10 mouse cellular contexts compared by ENCODE assay signal in the genomic region with DNA sequence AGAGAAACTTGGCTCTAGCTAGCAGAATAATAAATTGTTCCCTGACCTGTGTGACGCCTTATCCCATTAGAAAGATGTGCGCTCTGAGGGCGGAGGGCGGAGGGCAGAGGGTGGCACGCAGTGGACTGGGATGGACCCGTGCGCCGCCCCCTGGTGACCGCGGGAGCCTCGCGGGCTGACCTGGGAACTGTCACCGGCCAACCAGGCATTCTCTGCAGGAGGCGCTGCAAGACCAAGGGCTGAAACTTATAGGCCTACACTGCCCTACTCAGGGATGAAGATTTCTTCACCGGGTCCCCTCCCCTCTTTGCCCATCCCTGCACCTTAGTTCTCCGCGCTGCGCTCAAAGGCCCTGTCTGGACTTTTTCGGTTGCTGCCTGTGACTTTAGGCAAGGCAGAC.
DNase-seq lines count a peak whose midpoint lies in the region; ATAC-seq and TF ChIP-seq lines count a peak whose summit lies in the region.
"Had no signal": no experiment of that assay in that cellular context is flagged by ENCODE, and none has a peak within 500 bp of the region (broad histone marks: within the 10 kb centered on the region; RNA-seq: fewer than 3 reads in every experiment).

No protein-coding gene starts in this region.

- no peak for TF ChIP-seq EP300 in ES-Bruce4 (IDR thresholded peaks at IDR 0.05; ENCODE audit: insufficient read depth, low read depth, low read length)

- H3K4me1 ChIP-seq in heart, embryonic 11.5 days (ENCODE audit: control insufficient read depth, insufficient read depth, low read length): no peaks in the 10 kb centered on the region
- no peaks in the 10 kb centered on the region for H3K4me1 ChIP-seq in ES-Bruce4 (ENCODE audit: control insufficient read depth, insufficient read depth, low read length)
- no peaks in the 10 kb centered on the region for H3K4me1 ChIP-seq in embryonic facial prominence, embryonic 13.5 days
- H3K4me1 ChIP-seq in limb, embryonic 13.5 days: peaks cover 12% of the 10 kb centered on the region

- no peak overlapping the region for H3K27ac ChIP-seq in heart, embryonic 11.5 days (ENCODE audit: low read depth, low read length)
- H3K27ac ChIP-seq in ES-Bruce4 (ENCODE audit: insufficient read depth, low read length): no peak overlapping the region
- H3K27ac ChIP-seq in embryonic facial prominence, embryonic 13.5 days: no peak overlapping the region
- no peak overlapping the region for H3K27ac ChIP-seq in limb, embryonic 13.5 days
- H3K27ac ChIP-seq: limb, embryonic 15.5 days had no signal

- WGBS in heart, embryonic 11.5 days (ENCODE audit: insufficient replicate concordance): 12% methylated on average over 19 of the region's 19 CpGs
- WGBS in embryonic facial prominence, embryonic 13.5 days: 12% methylated on average over 19 of the region's 19 CpGs
- 7% methylated on average over 19 of the region's 19 CpGs for WGBS in limb, embryonic 13.5 days

- no peak overlapping the region for H3K9ac ChIP-seq in heart, embryonic 11.5 days (ENCODE audit: low read depth, low read length)
- H3K9ac ChIP-seq in ES-Bruce4 (ENCODE audit: low read depth, poor library complexity, severe bottlenecking): no peak overlapping the region
- H3K9ac ChIP-seq in embryonic facial prominence, embryonic 13.5 days: no peak overlapping the region
- no peak overlapping the region for H3K9ac ChIP-seq in limb, embryonic 13.5 days
- H3K9ac ChIP-seq: limb, embryonic 15.5 days had no signal

- TF ChIP-seq POLR2A in ES-Bruce4 (IDR thresholded peaks at IDR 0.05; ENCODE audit: insufficient read depth, low read length): no peak

- intact Hi-C loops in heart, postnatal 10 days (cut with DNase I): no loop called here

- peak; percentile 5 to 18 for DNase-seq in heart, postnatal 10 days
- DNase-seq in cerebellum, adult 11-12 months: no peak
- DNase-seq in natural killer cell, adult 2 months (ENCODE audit: low spot score in 2 of 2): no peak
- no peak for DNase-seq in layer of hippocampus, postnatal 10 days (ENCODE audit: low spot score in 2 of 2)
- DNase-seq: right cerebral cortex, postnatal 25 days had no signal

- no peak overlapping the region for H3K4me3 ChIP-seq in heart, embryonic 11.5 days (ENCODE audit: low read depth, low read length)
- 0 out of 2 replicates have a peak overlapping the region, but pooled peaks have one; percentile 42 for H3K4me3 ChIP-seq in ES-Bruce4 (ENCODE audit: low read depth, low read length)
- H3K4me3 ChIP-seq in embryonic facial prominence, embryonic 13.5 days: no peak overlapping the region
- no peak overlapping the region for H3K4me3 ChIP-seq in limb, embryonic 13.5 days
- H3K4me3 ChIP-seq: limb, embryonic 15.5 days had no signal

- ATAC-seq in heart, embryonic 11.5 days (replicated peaks; ENCODE audit: insufficient number of reproducible peaks, low FRiP score, low TSS enrichment): no peak
- ATAC-seq in embryonic facial prominence, embryonic 13.5 days (ENCODE audit: insufficient number of reproducible peaks, insufficient read depth, low FRiP score, low TSS enrichment, low read depth): no peak
- ATAC-seq in limb, embryonic 13.5 days (ENCODE audit: low FRiP score, low read depth): no peak

- TF ChIP-seq CTCF in ES-Bruce4 (IDR thresholded peaks at IDR 0.05; ENCODE audit: low read depth, low read length): peak; percentile 34

- H3K4me2 ChIP-seq in heart, embryonic 11.5 days: no peak overlapping the region
- peak overlapping the region; percentile 20; the same call in 1 of the 2 replicates for H3K4me2 ChIP-seq in embryonic facial prominence, embryonic 13.5 days
- peak overlapping the region; percentile 41 for H3K4me2 ChIP-seq in limb, embryonic 13.5 days (replicated peaks)
- H3K4me2 ChIP-seq: limb, embryonic 15.5 days had no signal

- peaks cover 5% of the 10 kb centered on the region; the same call in 1 of the 2 replicates for H3K27me3 ChIP-seq in heart, embryonic 11.5 days (ENCODE audit: control insufficient read depth, insufficient read depth, low read length)
- no peaks in the 10 kb centered on the region for H3K27me3 ChIP-seq in ES-Bruce4 (ENCODE audit: control insufficient read depth, insufficient read depth, low read length, poor library complexity, severe bottlenecking)
- H3K27me3 ChIP-seq in embryonic facial prominence, embryonic 13.5 days: peaks cover 17% of the 10 kb centered on the region; the same call in 1 of the 2 replicates
- peaks cover 9% of the 10 kb centered on the region; the same call in 1 of the 2 replicates for H3K27me3 ChIP-seq in limb, embryonic 13.5 days
- H3K27me3 ChIP-seq: limb, embryonic 15.5 days had no signal

- H3K9me3 ChIP-seq in heart, embryonic 11.5 days (replicated peaks; ENCODE audit: control insufficient read depth, low read length): no peaks in the 10 kb centered on the region
- no peaks in the 10 kb centered on the region for H3K9me3 ChIP-seq in ES-Bruce4 (replicated peaks; ENCODE audit: control insufficient read depth, insufficient read depth, low read length, poor library complexity, severe bottlenecking)
- H3K9me3 ChIP-seq in embryonic facial prominence, embryonic 13.5 days: no peaks in the 10 kb centered on the region
- no peaks in the 10 kb centered on the region for H3K9me3 ChIP-seq in limb, embryonic 13.5 days
- H3K9me3 ChIP-seq: limb, embryonic 15.5 days had no signal

- no peaks in the 10 kb centered on the region for H3K36me3 ChIP-seq in heart, embryonic 11.5 days (ENCODE audit: control insufficient read depth, insufficient read depth, low read length)
- no peaks in the 10 kb centered on the region for H3K36me3 ChIP-seq in ES-Bruce4 (ENCODE audit: control insufficient read depth, insufficient read depth, low read length, poor library complexity, severe bottlenecking)
- H3K36me3 ChIP-seq in embryonic facial prominence, embryonic 13.5 days: no peaks in the 10 kb centered on the region
- H3K36me3 ChIP-seq in limb, embryonic 13.5 days: no peaks in the 10 kb centered on the region
- H3K36me3 ChIP-seq: limb, embryonic 15.5 days had no signal

Comparison
In these comparisons a context has a peak if more than half of its experiments do, and no peak if none do; other contexts are left out.
1. DNase-seq: peak in heart, postnatal 10 days (2 of 2); none in cerebellum, adult 11-12 months (single experiment), natural killer cell, adult 2 months (0 of 2) and layer of hippocampus, postnatal 10 days (0 of 2).